ENCODE assay signal across 14 mouse cellular contexts in genomic region chr12:100439145-100439755, GRCm38 (mm10).
A peak's percentile ranks its signal among the peaks of the same experiment; 100 is the strongest.
DNase-seq lines count a peak whose midpoint lies in the region; ATAC-seq lines count a peak whose summit lies in the region.
"Had no signal": no experiment of that assay in that cellular context is flagged by ENCODE, and none has a peak within 500 bp of the region (broad histone marks: within the 10 kb centered on the region; RNA-seq: fewer than 3 reads in every experiment).

No protein-coding gene starts in this region.

- no peak for DNase-seq in heart, postnatal 10 days
- DNase-seq in 3T3-L1 (ENCODE audit: low read depth, low spot score): peak; percentile 51
- peak; percentile 64 for DNase-seq in kidney, postnatal 14 days
- DNase-seq in right cerebral cortex, postnatal 14 days: no peak
- DNase-seq in natural killer cell, adult 2 months (ENCODE audit: low spot score in 2 of 2): no peak
- DNase-seq in layer of hippocampus, adult 9-10 months (ENCODE audit: low spot score): no peak
- DNase-seq: cerebellum, postnatal 14 days; gastrocnemius, postnatal 25 days had no signal

- no peak overlapping the region for H3K4me3 ChIP-seq in heart, embryonic 12.5 days
- H3K4me3 ChIP-seq: erythroblast, embryonic 14.5 days; limb, embryonic 10.5 days; midbrain, embryonic 10.5 days had no signal

- H3K9ac ChIP-seq in heart, embryonic 12.5 days: no peak overlapping the region

- no peak overlapping the region for H3K4me2 ChIP-seq in heart, embryonic 12.5 days

- intact Hi-C loops in heart, postnatal 10 days (cut with DNase I): loop anchor here (5.0 kb wide), 1 partner anchor 33 kb away; no protein-coding TSS in a partner anchor

- peak overlapping the region; percentile 18; the same call in 1 of the 2 replicates for H3K27ac ChIP-seq in heart, embryonic 12.5 days (ENCODE audit: poor library complexity, severe bottlenecking)
- H3K27ac ChIP-seq: limb, embryonic 10.5 days; midbrain, embryonic 10.5 days had no signal

- no peaks in the 10 kb centered on the region for H3K9me3 ChIP-seq in heart, embryonic 12.5 days (replicated peaks)
- H3K9me3 ChIP-seq: limb, embryonic 10.5 days; midbrain, embryonic 10.5 days had no signal

- H3K27me3 ChIP-seq in heart, embryonic 12.5 days (replicated peaks): no peaks in the 10 kb centered on the region

- H3K36me3 ChIP-seq in heart, embryonic 12.5 days: peaks cover 18% of the 10 kb centered on the region

- WGBS in heart, embryonic 12.5 days: 60% methylated on average over 4 of the region's 4 CpGs

- H3K4me1 ChIP-seq in heart, embryonic 12.5 days (replicated peaks): peaks cover 31% of the 10 kb centered on the region
- H3K4me1 ChIP-seq: midbrain, embryonic 10.5 days had no signal

- ATAC-seq in heart, embryonic 12.5 days (ENCODE audit: insufficient number of reproducible peaks, low FRiP score): no peak
- peak; percentile 50 for ATAC-seq in granulocyte monocyte progenitor cell, adult 5-6 weeks (replicated peaks; ENCODE audit: poor library complexity, severe bottlenecking)
- ATAC-seq: CD4-positive, CD25-positive, alpha-beta regulatory T cell, adult 4 months had no signal

Comparison
In these comparisons a context has a peak if more than half of its experiments do, and no peak if none do; other contexts are left out.
1. DNase-seq: peak in 3T3-L1 (single experiment) and kidney, postnatal 14 days (single experiment); none in heart, postnatal 10 days (0 of 2), right cerebral cortex, postnatal 14 days (single experiment), natural killer cell, adult 2 months (0 of 2) and layer of hippocampus, adult 9-10 months (single experiment).